Mouse (Mus musculus) gastrocnemius, postnatal 36 days (tissue): ENCODE measurements around the gene Fam198a. TPM values are rescaled to one million over a fixed set of nuclear protein-coding genes. Genes with fewer than 3 reads are reported as not detected.
"Not testable (repeated sequence)": the region's sequence is repeated elsewhere in the genome, so short reads cannot be mapped to it uniquely, and the experiment has no call there.

Experiments used
- DNase-seq, 2 experiments: peaks; one replicate each; pipeline ENCODE4 v3.0.0; 2022
- intact Hi-C: fragments of 180-260 bp; cut with DNase I; formaldehyde crosslinking; loops from one replicate; pipeline ENCODE4 v1.15.1; 2025
- total RNA-seq, 2 experiments: library from RNA; stranded (reverse); gene quantifications; 2 replicates each; pipeline ENCODE4 v1.2.3; 2021

Gene Fam198a
- total RNA-seq, 2 experiments from 2014 or later: 1.3 to 1.4 TPM

DNA sequence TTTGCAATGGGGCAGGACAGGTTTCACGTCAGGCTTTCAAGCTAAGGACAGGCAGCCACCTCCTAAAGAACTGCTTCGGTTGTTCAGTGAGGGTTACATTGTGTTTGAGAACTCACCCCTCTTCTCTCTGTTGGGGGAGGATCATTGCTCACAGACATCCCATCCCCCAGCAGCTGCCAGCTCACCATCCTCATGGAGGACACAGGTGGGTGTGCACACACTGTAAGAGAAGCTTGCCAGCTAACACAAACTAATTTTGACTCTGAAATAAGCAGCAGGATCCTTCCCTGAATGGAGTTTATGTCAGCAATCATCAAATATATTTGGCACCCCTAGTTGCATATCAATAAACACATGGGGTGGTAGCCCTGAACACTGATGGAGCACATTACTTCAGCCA lies 62.0 kb downstream of the Fam198a start:
- intact Hi-C loops: loop anchor here (10.0 kb wide), 1 partner anchor 302 kb away; no protein-coding TSS in a partner anchor
- no peak for DNase-seq

DNA sequence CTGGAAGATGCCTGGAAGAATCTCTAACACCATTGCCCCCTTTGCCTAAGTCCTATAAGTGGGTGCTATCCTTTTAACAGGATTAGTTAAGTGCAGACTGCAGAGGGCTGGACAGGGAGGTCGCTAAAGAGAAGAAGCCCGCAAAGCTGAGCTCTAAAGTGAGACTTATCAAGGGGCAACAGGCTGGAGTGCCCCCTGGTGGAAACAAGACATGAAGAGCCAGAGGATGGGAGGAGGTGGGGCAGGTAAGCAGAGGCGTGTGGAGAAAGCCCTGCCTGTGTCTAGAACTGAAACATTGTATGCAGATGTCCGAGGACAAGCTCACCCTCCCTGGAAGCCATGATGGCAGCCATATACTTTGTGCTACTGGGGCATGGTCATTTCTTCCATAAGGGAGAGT lies 62.8 kb downstream of the Fam198a start:
- DNase-seq: no peak
- intact Hi-C loops: loop anchor here (2.0 to 10.0 kb wide), 2 partner anchors 67 to 301 kb away; no protein-coding TSS in a partner anchor

DNA sequence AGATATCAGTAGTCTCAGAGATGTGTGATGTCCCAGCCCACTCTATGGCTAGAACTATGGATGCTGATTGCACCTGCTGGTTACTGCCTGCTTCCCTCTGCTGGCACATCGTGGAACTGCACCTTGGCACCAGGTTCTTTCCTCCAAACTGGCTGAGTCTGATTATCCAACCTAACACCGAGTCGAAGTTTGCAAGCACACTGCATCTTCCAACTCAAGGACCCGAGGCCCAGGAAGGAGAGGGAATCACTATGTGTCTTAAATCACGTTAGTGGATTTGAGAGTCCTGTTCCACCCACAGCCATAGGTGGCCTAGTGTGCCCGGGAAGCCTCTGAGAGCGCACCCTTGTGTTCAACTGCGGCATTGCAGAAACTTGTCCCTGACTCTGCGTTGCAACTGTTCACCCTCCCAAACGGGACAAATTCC lies 63.5 kb downstream of the Fam198a start:
- peak; percentile 81 to 84 for DNase-seq
- intact Hi-C loops: loop anchor here (2.0 to 10.0 kb wide), 2 partner anchors 67 to 301 kb away; no protein-coding TSS in a partner anchor

DNA sequence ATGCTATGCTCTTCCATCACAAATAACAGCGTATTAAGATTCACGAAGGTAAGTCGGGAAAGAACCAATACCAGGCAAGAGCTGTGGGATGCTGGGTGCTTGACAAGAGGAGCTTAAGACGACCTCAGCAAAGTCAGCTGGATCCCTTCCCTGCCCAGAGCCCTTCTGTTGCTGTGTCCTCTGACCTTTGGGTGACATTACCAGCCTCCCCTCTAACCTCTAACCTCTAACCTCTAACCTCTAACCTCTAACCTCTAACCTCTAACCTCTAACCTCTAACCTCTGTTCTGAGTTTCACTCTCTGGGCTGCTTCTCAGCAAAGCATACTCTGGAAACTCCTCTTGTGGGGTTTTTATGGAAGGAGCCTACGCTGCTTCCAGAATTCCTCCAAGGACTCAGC lies 67.3 kb downstream of the Fam198a start:
- no peak for DNase-seq
- intact Hi-C loops: loop anchor here (2.0 to 10.0 kb wide), 2 partner anchors 167 to 297 kb away; no protein-coding TSS in a partner anchor

DNA sequence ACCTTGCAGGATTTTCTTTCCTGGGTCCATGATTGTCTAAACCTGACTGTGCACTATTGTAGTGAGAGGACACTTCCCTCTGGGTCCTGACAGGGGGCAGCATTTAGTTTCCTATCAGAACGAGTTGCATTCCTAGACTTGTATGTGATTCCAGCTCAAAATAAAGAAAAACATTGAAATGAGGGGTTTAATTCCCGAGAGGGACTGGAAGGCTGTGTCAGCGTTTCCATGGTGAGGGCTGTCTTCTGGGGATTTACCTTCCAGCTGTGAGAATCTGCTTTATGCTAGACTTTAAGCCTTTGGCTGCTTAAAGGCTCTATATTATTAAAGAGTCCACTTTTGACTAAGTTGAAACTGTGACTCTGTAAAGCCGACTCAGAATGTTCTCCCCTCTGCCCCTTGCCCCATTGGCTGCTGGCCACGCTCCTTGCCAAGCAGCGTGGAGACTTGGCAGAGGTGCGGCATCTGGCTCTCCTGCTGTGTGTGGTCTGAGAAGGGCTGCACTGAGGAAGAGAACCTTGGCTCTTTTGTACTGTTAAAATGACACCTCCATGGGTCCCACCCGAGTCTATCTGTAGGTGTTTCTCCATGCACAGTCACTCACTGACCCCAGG lies 68.1 kb downstream of the Fam198a start:
- DNase-seq: peak; percentile 38 to 56
- intact Hi-C loops: loop anchor here (2.0 to 10.0 kb wide), 2 partner anchors 166 to 296 kb away; no protein-coding TSS in a partner anchor

DNA sequence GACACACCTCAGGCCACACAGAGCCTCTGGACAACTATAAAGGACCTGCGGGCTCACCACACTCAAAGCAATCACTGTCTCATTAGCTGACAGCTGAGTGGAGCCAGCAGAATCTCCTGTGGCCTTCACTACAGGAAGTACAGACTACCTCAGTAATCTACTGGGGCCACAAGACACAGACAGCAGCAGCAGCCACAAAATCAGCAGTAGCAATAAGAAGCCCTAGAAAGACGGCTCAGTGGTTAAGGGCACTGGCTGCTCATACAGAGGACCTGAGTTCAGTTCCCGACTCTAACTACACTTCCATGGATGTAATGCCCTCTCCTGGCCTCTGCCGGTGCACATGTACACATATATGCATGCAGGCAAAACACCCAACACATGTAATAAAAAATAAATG lies 69.5 kb downstream of the Fam198a start:
- intact Hi-C loops: no loop called here
- peak in 1 of 2 experiments; percentile 10 for DNase-seq

DNA sequence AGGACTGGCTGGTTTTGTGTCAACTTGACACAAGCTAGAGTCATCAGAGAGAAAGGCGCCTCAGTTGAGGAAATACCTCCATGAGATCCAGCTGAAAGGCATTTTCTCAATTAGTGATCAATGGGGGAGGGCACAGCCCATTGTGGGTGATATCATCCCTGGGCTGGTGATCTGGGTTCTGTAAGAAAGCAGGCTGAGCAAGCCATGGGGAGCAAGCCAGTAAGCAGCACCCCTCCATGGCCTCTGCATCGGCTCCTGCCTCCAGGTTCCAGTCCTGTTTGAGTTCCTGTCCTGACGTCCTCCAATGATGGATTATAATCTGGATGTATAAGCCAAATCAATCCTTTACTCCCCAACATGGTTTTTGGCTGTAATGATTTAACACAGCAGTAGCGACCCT lies 70.4 kb downstream of the Fam198a start:
- intact Hi-C loops, DNase-seq: not testable (repeated sequence)

DNA sequence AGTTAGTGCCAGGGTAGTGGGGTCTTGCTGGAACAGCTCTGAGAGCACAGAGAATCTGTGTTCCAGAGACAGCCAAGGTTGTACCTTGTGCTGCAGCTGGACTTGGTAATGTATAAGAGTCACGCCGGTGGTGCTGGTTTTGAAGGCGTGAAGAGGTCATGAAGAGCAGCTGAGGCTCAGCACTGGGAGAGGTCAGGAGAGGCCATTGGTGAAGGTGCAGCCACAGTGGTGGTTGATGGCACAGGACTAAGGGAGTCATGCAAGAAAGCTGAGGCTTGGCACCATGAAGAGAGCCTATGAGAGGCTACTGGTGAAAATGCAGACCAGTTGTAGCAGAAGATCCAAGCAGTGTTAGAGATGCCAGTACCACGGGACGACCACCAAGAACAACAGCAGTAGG lies 70.8 kb downstream of the Fam198a start:
- intact Hi-C loops: no loop called here
- peak in 1 of 2 experiments; percentile 13 for DNase-seq

DNA sequence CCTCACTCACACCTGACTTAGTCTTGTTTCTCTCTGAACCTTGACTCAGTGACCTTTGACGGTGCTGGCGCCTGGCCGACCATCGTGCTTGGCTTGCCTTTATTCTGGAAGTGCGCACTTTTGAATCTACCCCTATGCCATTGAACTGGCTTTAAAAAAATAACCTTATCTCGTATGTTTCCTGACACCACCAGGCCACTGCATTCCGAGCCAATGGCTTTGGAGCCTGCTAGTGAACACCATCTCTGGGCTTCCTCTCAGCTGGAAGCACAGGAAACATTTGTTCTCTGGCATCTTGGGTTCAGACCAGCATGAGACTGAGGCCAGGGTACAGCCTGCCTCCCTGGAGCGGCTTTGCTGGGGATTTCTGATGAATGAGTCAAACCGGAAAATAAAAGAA lies 72.0 kb downstream of the Fam198a start:
- intact Hi-C loops: no loop called here
- peak; percentile 71 to 74 for DNase-seq

DNA sequence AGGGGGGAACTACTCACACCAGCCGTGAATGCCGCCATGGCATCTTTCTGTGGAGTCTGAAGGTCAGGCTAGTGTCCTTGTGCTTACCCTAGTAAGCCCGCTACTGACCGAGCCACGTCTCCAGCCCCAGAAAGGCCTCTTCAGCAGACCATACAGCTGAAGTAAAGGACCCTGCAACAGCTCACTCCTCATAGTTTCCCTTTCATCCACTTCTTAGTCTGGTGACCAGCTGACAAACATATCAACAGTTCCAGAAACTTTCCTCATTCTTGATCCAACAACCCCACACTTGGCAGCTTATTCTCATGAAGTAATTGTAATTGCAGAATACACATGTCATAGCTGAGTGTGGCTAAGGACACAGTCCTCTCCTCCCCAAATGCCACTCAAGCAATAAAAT lies 73.1 kb downstream of the Fam198a start:
- DNase-seq: no peak

DNA sequence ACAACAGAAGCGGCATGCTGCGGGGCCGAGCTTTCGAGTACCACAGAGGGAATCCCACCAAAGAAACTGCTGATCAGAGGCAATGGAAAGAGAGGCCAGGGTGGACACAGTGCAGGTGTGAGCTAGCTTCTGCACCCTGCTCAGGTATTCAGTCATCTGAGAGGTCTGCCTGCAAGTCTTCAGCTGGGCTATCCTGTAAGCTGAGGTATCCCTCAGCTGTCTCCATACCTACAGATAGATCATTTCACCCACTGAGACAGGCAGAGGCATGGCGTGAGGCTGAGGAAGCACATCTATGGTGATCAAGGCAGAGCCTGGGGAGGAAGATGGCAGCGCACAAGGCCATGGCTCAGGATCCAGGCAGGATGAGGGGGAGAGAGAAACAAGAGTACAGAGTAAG lies 73.6 kb downstream of the Fam198a start:
- DNase-seq: no peak
- intact Hi-C loops: no loop called here

More for the DNA sequence above, 73.1 kb downstream of the Fam198a start:
- intact Hi-C loops: no loop called here

DNA sequence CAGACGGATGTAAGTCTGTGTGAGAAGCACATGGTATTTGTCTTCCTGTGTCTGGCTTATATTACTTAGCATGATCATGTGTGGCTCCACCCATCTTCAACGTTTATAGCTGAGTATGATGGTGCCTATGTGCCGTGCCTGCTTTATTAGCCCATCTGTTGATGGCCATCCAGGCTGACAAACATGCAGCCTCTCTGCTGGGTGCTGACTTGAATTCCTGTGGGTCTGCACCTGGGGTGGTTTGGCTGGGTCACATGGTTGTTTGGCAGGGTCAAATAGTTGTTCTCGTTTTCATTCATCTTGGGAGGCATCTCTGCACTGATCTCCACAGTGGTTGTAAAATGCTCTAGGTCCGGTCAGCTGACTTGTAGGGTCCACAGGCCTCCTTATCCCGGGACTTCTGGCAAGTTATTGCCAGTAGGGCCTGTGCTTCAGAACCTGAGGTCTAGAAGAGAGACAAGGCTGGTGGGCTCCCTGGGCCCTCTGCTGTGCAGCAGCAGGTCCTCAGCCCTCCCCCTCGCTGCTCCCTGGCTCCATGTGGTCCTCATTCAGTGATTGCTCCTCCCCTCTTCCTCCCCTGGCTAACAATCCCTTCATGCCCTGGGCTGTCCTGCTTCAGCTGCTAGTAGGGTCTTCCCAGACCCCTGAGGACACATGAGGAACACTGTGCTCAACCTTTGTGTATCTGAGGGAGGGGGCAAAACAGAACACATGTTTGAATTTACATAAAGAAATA lies 75.2 kb downstream of the Fam198a start:
- intact Hi-C loops: loop anchor here (5.0 kb wide), 1 partner anchor 91 kb away; the partner anchor contains the start of gene Snrk
- no peak for DNase-seq

DNA sequence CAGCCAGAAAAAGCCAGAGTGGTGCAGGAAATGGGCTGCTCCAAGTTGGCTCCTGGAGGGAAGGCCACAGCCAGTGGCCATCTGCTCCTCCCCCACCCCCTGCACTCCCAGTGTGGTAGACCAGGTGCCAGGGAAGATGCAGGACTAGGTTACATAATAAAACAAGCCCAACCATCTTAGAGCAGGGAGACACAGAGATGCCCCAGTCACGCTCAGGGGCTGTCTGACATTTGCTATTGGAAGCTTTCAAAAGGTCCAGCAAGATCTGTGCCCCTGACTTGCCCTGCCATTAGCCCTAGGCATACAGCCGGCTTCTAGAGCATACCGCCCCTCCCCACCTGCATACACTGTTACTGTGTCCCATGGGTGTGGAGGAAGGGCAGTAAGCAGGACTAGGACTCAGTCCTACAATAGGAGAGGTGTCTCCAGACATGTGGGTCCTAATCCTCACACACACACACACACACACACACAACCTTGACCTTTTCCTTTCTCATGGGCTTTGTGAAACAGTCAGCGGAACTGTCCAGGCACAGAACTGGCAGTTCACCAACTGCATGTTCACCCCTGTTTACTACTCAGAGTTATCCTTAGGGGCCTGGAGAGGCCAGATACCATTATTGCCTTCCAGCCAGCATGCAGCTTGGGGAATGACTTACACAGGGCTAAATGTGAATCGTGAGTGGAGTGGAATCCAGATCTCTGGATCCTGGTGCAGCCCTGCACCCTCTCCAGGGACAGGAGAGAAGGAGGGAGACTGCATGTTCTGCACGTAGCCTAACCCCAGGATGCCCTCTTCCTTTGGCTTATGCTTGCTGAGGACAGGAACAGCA lies 76.5 kb downstream of the Fam198a start:
- intact Hi-C loops: loop anchor here (5.0 kb wide), 1 partner anchor 90 kb away; the partner anchor contains the start of gene Snrk
- DNase-seq: peak; percentile 68 to 79

DNA sequence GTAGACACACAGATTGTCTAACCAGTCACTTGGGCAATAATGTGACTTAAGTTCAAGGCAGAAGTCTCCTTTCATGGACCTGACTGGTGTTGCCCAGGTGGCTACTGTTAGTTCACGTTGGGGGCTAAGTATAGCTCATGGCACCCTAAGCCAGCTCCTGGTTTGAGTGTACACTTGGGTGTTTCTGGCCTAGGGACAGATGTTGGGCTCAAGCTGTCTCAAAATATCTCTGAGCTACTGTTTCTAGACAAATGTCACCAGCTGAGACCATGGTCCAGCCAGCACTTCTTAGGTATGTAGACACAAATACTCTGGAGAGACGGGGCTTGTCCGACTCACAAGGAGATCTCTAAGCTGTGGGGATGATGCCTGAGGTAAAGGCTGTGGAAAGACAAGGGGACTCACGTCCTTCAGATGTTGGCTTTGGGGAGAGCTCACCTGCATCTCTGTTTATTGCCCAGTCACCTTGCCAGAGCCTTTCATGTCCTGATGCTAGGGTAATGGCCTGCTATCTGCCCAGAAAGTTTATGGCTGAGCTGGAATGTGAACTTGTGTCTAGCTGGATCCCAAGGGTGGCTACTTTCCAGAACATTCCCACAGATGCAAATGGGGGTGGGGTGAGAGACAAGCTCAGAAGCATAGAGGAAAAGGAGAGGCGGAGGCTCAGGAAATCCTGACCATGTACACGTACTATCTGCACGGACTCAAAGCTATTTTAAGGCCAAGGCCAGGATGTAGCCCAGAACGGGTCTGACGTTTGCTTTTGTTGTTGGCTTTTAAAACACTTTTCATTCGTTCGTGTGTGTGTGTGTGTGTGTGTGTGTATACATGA lies 77.3 kb downstream of the Fam198a start:
- peak; percentile 58 to 66 for DNase-seq
- intact Hi-C loops: loop anchor here (5.0 kb wide), 1 partner anchor 89 kb away; the partner anchor contains the start of gene Snrk

DNA sequence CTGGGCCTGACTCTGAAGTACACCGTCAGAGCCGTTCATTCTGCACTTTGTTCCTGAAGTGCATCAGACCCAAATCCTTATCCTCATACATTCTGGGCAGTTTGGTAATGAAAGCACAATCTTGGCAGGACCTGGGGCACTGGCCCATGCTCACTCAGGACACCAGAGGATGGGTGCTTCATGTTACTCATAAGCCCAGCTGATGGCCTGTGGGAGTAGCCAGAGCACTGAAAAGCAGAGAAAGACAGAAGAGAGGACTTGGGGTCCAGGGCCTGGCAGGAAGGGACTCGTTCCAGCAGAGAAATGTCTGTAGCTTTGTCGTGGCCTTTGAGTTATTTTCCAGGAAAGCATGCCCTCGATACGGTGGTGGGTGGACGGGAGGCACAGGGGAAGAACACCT lies 79.0 kb downstream of the Fam198a start:
- no peak for DNase-seq
- intact Hi-C loops: loop anchor here (5.0 kb wide), 2 partner anchors 78 to 88 kb away; partner anchors contain the start of gene Snrk

Other genes starting within 250 kb of the Fam198a start
- 1 to 10 TPM; 4.7 to 4.9 TPM for gene Sec22c, start 245.5 kb upstream of the Fam198a start, total RNA-seq
- gene Ss18l2, start 240.7 kb upstream of the Fam198a start, total RNA-seq: 100 to 1,000 TPM in 1 of 2 experiments, 10 to 100 TPM in 1; 95.2 to 104 TPM
- gene Nktr, start 231.8 kb upstream of the Fam198a start, total RNA-seq: 10 to 100 TPM; 27.4 to 31.6 TPM
- gene Zfp651, start 191.7 kb upstream of the Fam198a start, total RNA-seq: 100 to 1,000 TPM in 1 of 2 experiments, 10 to 100 TPM in 1; 98.5 to 111 TPM
- 100 to 1,000 TPM; 113 to 117 TPM for gene Klhl40, start 173.4 kb upstream of the Fam198a start, total RNA-seq
- gene Hhatl, start 158.5 kb upstream of the Fam198a start, total RNA-seq: 100 to 1,000 TPM; 157 to 170 TPM
- gene Ccdc13, start 111.5 kb upstream of the Fam198a start, total RNA-seq: under 1 TPM in 1 of 2 experiments, not detected in 1; 0.17 TPM
- 10 to 100 TPM; 96.5 to 97.5 TPM for gene Higd1a, start 92.6 kb upstream of the Fam198a start, total RNA-seq
- under 1 TPM; 0.71 to 0.89 TPM for gene Ackr2, start 52.6 kb upstream of the Fam198a start, total RNA-seq
- gene Cyp8b1, start 34.7 kb upstream of the Fam198a start, total RNA-seq: not detected
- 10 to 100 TPM; 10.4 to 11.8 TPM for gene Pomgnt2, start 46.1 kb downstream of the Fam198a start, total RNA-seq
- gene Snrk, start 166.3 kb downstream of the Fam198a start, total RNA-seq: 10 to 100 TPM; 54.0 to 66.3 TPM